In genomic region chr8:121631645-121632071, GRCm38 (mm10) we compare ENCODE assay signal across 8 mouse cellular contexts. TPM values are rescaled to one million over a fixed set of nuclear protein-coding genes. Genes with fewer than 3 reads are reported as not detected.
DNase-seq lines count a peak whose midpoint lies in the region; ATAC-seq and TF ChIP-seq lines count a peak whose summit lies in the region.

No protein-coding gene starts in this region.

- H3K9ac ChIP-seq in heart, embryonic 14.5 days (ENCODE audit: low read length) = no peak overlapping the region
- no peak overlapping the region; the same call in 1 of the 2 replicates for H3K9ac ChIP-seq in stomach, postnatal 0 days (ENCODE audit: low read length)

- no peak for TF ChIP-seq EP300 in stomach, postnatal 0 days (optimal IDR thresholded peaks at IDR 0.05)

- peaks cover 33 to 44% of the 10 kb centered on the region in 2 experiments for H3K4me1 ChIP-seq in heart, embryonic 14.5 days (ENCODE audit: control insufficient read depth in 2 of 2, insufficient read depth in 2 of 2, low read length in 2 of 2)
- H3K4me1 ChIP-seq in limb, embryonic 10.5 days = peaks cover 28% of the 10 kb centered on the region
- H3K4me1 ChIP-seq in stomach, postnatal 0 days (replicated peaks; ENCODE audit: control insufficient read depth, insufficient read depth) = peaks cover 7% of the 10 kb centered on the region

- intact Hi-C loops in left cerebral cortex, postnatal 36 days (cut with DNase I) = no loop called here

- WGBS in heart, embryonic 14.5 days = 48% methylated on average over 7 of the region's 7 CpGs
- 73% methylated on average over 7 of the region's 7 CpGs for WGBS in limb, embryonic 10.5 days
- WGBS in stomach, postnatal 0 days = 36% methylated on average over 7 of the region's 7 CpGs

- no peak overlapping the region for H3K4me2 ChIP-seq in heart, embryonic 14.5 days (ENCODE audit: low read length)
- H3K4me2 ChIP-seq in stomach, postnatal 0 days (replicated peaks; ENCODE audit: low read depth) = no peak overlapping the region

- DNase-seq in ovary, adult 18-20 months (ENCODE audit: low spot score) = peak; percentile 28
- DNase-seq in ovary, postnatal 14 days (ENCODE audit: low spot score) = no peak
- no peak for DNase-seq in limb, embryonic 10.5 days (ENCODE audit: low spot score)
- DNase-seq in stomach, postnatal 0 days (ENCODE audit: low spot score) = no peak
- DNase-seq in embryo, embryonic 10.5 days (ENCODE audit: low spot score) = no peak
- no peak for DNase-seq in left cerebral cortex, postnatal 36 days (ENCODE audit: low spot score in 2 of 2)
- DNase-seq in layer of hippocampus, postnatal 10 days (ENCODE audit: low spot score in 2 of 2) = no peak

- no peaks in the 10 kb centered on the region for H3K9me3 ChIP-seq in heart, embryonic 14.5 days (ENCODE audit: control insufficient read depth, low read length)
- no peaks in the 10 kb centered on the region for H3K9me3 ChIP-seq in limb, embryonic 10.5 days (replicated peaks)
- H3K9me3 ChIP-seq in stomach, postnatal 0 days (ENCODE audit: control insufficient read depth, low read length) = no peaks in the 10 kb centered on the region

- TF ChIP-seq CTCF in stomach, postnatal 0 days (IDR thresholded peaks at IDR 0.05; ENCODE audit: low read depth) = peak; percentile 25

- H3K27ac ChIP-seq in heart, embryonic 14.5 days (replicated peaks in 1 of 2; ENCODE audit: control insufficient read depth in 1 of 2, insufficient read depth in 1 of 2, low read depth in 2 of 2, low read length in 2 of 2) = peak overlapping the region; percentile 2 to 62; a peak in 2 of 4 replicates
- peak overlapping the region; percentile 37; the same call in 1 of the 2 replicates for H3K27ac ChIP-seq in limb, embryonic 10.5 days
- no peak overlapping the region for H3K27ac ChIP-seq in stomach, postnatal 0 days (replicated peaks)

- ATAC-seq in heart, embryonic 14.5 days (ENCODE audit: insufficient number of reproducible peaks, insufficient read depth, low FRiP score, low read depth) = 0 out of 2 replicates have a peak, but pooled peaks have one; percentile 12
- ATAC-seq in stomach, postnatal 0 days (ENCODE audit: low FRiP score, low TSS enrichment) = peak; percentile 32; the same call in 1 of the 2 replicates

- H3K36me3 ChIP-seq in heart, embryonic 14.5 days (ENCODE audit: control insufficient read depth, insufficient read depth, low read length) = peaks cover 17% of the 10 kb centered on the region
- H3K36me3 ChIP-seq in limb, embryonic 10.5 days = peaks cover 52% of the 10 kb centered on the region
- peaks cover 11% of the 10 kb centered on the region; the same call in 1 of the 2 replicates for H3K36me3 ChIP-seq in stomach, postnatal 0 days (ENCODE audit: control insufficient read depth, insufficient read depth, low read length)

- H3K4me3 ChIP-seq in heart, embryonic 14.5 days (ENCODE audit: control insufficient read depth in 1 of 2, insufficient read depth in 1 of 2, low read depth in 1 of 2, low read length in 2 of 2) = no peak overlapping the region
- no peak overlapping the region for H3K4me3 ChIP-seq in limb, embryonic 10.5 days
- H3K4me3 ChIP-seq in stomach, postnatal 0 days (ENCODE audit: low read depth, low read length) = no peak overlapping the region

- no peaks in the 10 kb centered on the region for H3K27me3 ChIP-seq in heart, embryonic 14.5 days (ENCODE audit: control insufficient read depth, insufficient read depth, low read length)
- no peaks in the 10 kb centered on the region for H3K27me3 ChIP-seq in limb, embryonic 10.5 days (ENCODE audit: low read depth, poor library complexity, severe bottlenecking)
- H3K27me3 ChIP-seq in stomach, postnatal 0 days (ENCODE audit: control insufficient read depth, insufficient read depth, low read length) = no peaks in the 10 kb centered on the region

RNA-seq across cellular contexts. Expression of gene Zcchc14, which starts 21.0 kb away (rescaled TPM):
- 12.9 and 13.9 TPM in 2 replicates for polyA plus RNA-seq in heart, embryonic 14.5 days (2014; fragmentation: Nextera tagmentation; extraction: Ambion mirVana)
- polyA plus RNA-seq in limb, embryonic 10.5 days (2016; fragmentation: Nextera tagmentation; extraction: Ambion mirVana) = 13.8 and 15.2 TPM in 2 replicates
- 4.5 and 5.1 TPM in 2 replicates for polyA plus RNA-seq in stomach, postnatal 0 days (2015; fragmentation: Nextera tagmentation; extraction: Ambion mirVana)
- total RNA-seq in left cerebral cortex, postnatal 36 days (2021) = 10 to 100 TPM; 61.3 to 75.3 TPM
- total RNA-seq in layer of hippocampus, postnatal 10 days (2021) = 10 to 100 TPM; 93.9 to 95.2 TPM

RNA-seq across cellular contexts. Expression of gene Map1lc3b, which starts 41.5 kb away (rescaled TPM):
- 252 and 267 TPM in 2 replicates for polyA plus RNA-seq in heart, embryonic 14.5 days (2014; fragmentation: Nextera tagmentation; extraction: Ambion mirVana)
- polyA plus RNA-seq in limb, embryonic 10.5 days (2016; fragmentation: Nextera tagmentation; extraction: Ambion mirVana) = 179 and 189 TPM in 2 replicates
- polyA plus RNA-seq in stomach, postnatal 0 days (2015; fragmentation: Nextera tagmentation; extraction: Ambion mirVana) = 262 and 274 TPM in 2 replicates
- total RNA-seq in left cerebral cortex, postnatal 36 days (2021) = 100 to 1,000 TPM; 167 to 190 TPM
- total RNA-seq in layer of hippocampus, postnatal 10 days (2021) = 100 to 1,000 TPM; 142 to 149 TPM

RNA-seq across cellular contexts. Expression of gene Fbxo31, which starts 53.1 kb away (rescaled TPM):
- 9.8 and 11.8 TPM in 2 replicates for polyA plus RNA-seq in heart, embryonic 14.5 days (2014; fragmentation: Nextera tagmentation; extraction: Ambion mirVana)
- polyA plus RNA-seq in limb, embryonic 10.5 days (2016; fragmentation: Nextera tagmentation; extraction: Ambion mirVana) = 15.3 and 17.9 TPM in 2 replicates
- 10.0 and 10.9 TPM in 2 replicates for polyA plus RNA-seq in stomach, postnatal 0 days (2015; fragmentation: Nextera tagmentation; extraction: Ambion mirVana)
- total RNA-seq in left cerebral cortex, postnatal 36 days (2021) = 100 to 1,000 TPM in 1 of 2 experiments, 10 to 100 TPM in 1; 98.8 to 116 TPM
- total RNA-seq in layer of hippocampus, postnatal 10 days (2021) = 10 to 100 TPM; 88.4 to 95.5 TPM
